Mouse (Mus musculus) c-Kit-negative CD71-positive TER-119-positive erythroid progenitor cells, embryonic 14.5 days (primary cell): Measurements from ENCODE around the gene Kpna7.
A peak's percentile ranks its signal among the peaks of the same experiment; 100 is the strongest.
"Not testable (repeated sequence)": the region's sequence is repeated elsewhere in the genome, so short reads cannot be mapped to it uniquely, and the experiment has no call there.

Source experiments
- DNase-seq: peaks from one replicate; pipeline ENCODE4 v3.0.0-alpha.2; 2013; ENCODE audit warnings: low read depth, low spot score

Kpna7 gene

GRCm38 (mm10) chr5:145102706-145103105, 18.9 kb upstream of the Kpna7 start:
- no peak for DNase-seq

GRCm38 (mm10) chr5:145101451-145101850, 17.6 kb upstream of the Kpna7 start:
- DNase-seq = not testable (repeated sequence)

DNA sequence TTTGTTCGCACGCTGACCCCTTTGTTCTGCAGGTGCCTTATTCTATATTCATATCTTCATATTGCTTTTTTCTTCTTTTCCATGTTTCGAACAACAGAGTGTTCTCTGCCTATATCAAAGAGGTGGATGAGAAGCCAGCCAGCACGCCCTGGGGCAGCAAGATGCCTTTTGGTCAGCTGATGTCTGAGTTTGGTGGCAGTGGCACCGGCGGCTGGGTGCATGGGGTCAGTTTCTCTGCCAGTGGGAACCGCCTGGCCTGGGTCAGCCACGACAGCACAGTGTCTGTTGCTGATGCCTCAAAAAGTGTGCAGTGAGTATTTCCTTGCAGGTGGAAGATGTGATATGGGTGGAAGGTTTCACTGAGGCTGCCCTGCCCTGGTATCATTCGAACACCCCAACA, 17.1 kb upstream of the Kpna7 start:
- DNase-seq = no peak

DNA sequence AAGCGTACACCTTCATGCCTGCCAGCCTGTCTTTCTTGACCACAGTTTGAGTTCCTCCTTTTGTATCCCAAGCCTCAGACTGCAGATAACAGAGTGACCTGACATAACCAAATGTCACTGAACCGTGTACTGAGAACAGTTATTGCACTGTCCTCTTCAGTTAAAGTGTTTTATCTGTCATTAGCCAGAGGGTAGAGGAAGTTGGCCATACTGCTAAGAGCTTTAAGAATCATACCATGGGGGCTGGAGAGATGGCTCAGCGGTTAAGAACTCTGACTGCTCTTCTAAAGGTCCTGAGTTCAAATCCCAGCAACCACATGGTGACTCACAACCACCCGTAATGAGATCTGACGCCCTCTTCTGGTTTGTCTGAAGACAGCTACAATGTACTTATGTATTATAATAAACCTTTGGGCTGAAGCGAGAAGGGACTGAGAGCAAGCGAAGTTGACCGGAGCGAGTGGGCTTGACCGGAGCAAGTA, 14.6 kb upstream of the Kpna7 start:
- no peak for DNase-seq

- no peak for DNase-seq
Measured at GRCm38 (mm10) chr5:145096195-145096594, 12.4 kb upstream of the Kpna7 start.

- no peak for DNase-seq
Measured at GRCm38 (mm10) chr5:145089878-145090277, 6.0 kb upstream of the Kpna7 start.

GRCm38 (mm10) chr5:145088186-145088585, 4.4 kb upstream of the Kpna7 start:
- DNase-seq = no peak

GRCm38 (mm10) chr5:145084822-145085221, 992 bp upstream of the Kpna7 start:
- DNase-seq = no peak

- not testable (repeated sequence) for DNase-seq
Measured at GRCm38 (mm10) chr5:145083201-145083600, 629 bp downstream of the Kpna7 start.

GRCm38 (mm10) chr5:145081866-145082613, 1.8 kb downstream of the Kpna7 start:
- no peak for DNase-seq

GRCm38 (mm10) chr5:145075081-145075480, 8.7 kb downstream of the Kpna7 start:
- DNase-seq = no peak

GRCm38 (mm10) chr5:145071342-145071741, 12.5 kb downstream of the Kpna7 start:
- DNase-seq = no peak

DNA sequence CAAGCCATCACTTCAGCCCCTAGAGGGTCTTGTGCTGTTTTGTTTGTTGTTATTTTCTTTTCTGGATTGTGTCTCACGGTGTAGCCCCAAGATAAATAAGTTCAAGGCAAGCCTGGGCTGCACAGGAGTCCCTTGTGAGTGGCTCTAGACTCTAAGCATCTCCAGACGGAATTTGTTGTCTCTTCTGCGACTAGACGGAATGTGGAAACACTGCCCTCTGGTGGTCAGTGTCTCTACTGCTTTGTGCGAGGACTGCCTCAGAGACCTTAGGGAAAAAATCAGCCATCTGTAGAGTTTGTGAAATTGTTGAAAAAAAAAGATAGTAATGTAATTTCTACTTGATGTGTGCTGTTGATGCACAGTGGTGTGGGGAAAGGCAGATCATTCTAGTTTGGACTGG, 14.1 kb downstream of the Kpna7 start:
- DNase-seq = peak; percentile 45

GRCm38 (mm10) chr5:145068863-145069262, 15.0 kb downstream of the Kpna7 start:
- DNase-seq = no peak

DNA sequence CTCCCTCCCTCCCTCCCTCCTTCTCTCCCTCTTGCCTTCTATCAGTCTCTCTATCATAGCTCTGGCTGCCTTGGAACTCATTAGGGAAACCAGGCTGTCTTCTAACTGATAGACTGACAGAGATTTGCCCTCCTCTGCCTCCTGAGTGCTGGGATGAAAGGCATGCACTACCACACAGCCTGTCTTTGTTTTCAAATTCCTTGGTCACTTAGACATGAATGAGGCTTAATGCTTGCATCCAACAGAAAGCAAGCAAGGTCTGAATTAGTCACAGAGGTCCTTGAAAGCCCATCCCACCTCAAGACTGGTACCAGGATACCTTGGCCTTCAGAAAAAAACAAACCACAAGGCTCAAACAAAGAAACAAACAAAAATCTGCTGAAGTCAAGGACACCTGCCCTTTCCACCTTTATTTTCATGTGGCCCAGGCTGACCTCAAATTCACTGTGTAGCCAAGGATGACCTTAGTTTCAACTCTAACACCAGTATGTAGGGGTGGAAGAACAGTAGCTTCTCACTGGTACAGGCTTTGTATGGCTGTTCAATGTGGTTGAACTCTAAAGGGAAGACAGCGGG, 19.0 kb downstream of the Kpna7 start:
- DNase-seq = no peak

DNA sequence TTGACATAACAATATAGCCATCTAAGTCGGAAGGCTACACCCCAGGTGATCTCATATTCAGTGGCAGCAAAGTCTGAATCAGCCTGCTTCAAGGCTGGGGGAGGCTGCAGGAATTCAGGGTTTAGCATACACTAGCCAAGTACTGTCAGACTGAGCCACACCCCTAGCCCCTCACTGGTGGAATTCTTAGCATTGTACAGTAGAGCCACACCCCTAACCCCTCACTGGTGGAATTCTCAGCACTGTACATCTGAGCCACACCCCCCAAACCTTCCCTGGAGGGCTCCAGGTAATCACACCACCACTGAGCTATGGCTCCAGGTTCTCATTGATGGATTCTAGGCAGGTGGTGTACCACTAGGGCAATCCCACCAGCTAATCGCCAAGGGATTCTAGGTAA, 24.3 kb downstream of the Kpna7 start:
- no peak for DNase-seq

DNA sequence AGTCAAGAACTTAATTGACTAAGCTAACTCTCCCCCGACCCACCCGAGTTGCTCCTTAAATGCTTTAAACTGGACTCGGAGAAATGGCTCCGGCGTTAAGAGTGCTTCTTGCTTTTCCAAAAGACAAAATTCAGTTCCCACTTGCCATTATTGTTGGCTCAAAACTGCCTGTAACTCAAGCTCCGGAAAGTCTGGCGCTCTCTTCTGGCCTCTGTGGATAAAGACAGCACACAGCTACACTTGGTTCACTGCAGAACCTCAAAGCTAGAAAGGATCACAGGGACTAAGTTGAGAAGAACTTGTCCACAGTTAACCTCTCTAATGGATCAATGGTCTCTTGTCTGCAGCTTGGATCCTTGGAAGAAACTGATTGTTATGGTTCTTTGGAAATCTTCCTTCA, 25.1 kb downstream of the Kpna7 start:
- no peak for DNase-seq

DNA sequence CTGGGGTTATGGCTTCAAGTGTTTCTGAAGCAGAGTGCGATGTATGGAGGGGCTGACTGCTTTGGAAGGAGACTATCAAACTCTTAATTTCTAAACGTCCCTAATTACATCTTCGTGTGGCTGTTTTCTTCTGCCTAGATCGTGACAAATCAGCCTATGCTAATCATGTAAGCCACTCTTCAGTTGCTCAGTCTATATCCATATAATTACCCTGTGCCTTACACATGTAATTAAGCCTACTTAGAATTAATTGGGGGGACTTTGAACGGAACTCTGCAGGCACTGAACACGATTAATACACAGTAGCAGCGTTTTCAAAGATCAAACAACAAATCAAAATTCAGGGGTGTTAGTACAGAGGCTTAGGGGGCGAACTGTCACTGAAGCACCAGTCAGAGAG, 25.9 kb downstream of the Kpna7 start:
- DNase-seq = no peak

GRCm38 (mm10) chr5:145054187-145054586, 29.6 kb downstream of the Kpna7 start:
- DNase-seq = not testable (repeated sequence)

- not testable (repeated sequence) for DNase-seq
Measured at GRCm38 (mm10) chr5:145042690-145043089, 41.1 kb downstream of the Kpna7 start, which contains the start of gene 1700018F24Rik. Gene 1700018F24Rik (plus strand): TSS chr5:145042990.

- DNase-seq = no peak
Measured at GRCm38 (mm10) chr5:145041628-145042027, 42.2 kb downstream of the Kpna7 start.

- not testable (repeated sequence) for DNase-seq
Measured at GRCm38 (mm10) chr5:145032391-145032790, 51.4 kb downstream of the Kpna7 start, which contains the start of gene Gm4871. Gene Gm4871 (minus strand): TSS chr5:145032754.

DNA sequence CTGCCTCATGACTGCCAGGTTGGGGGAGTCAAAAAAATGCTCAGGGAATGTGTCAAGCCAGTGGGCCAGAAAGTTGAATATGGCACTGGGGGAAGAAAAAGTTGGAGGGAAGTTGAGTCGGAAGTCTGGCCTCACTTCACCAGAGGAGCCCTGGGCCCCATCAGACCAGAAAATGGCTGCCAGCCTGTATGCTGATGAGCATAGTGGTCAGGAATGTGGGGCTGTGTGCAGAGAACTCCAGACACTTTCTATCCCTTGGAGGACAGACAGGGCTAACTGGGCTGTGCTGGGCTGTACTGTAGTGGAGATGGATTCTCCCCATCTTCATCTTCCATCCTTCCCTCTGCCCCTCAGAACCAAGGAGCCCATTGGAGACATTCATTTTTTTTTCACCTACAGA, 53.4 kb downstream of the Kpna7 start:
- DNase-seq = not testable (repeated sequence)
